ENCODE assay signal across 9 mouse cellular contexts in the genomic region with DNA sequence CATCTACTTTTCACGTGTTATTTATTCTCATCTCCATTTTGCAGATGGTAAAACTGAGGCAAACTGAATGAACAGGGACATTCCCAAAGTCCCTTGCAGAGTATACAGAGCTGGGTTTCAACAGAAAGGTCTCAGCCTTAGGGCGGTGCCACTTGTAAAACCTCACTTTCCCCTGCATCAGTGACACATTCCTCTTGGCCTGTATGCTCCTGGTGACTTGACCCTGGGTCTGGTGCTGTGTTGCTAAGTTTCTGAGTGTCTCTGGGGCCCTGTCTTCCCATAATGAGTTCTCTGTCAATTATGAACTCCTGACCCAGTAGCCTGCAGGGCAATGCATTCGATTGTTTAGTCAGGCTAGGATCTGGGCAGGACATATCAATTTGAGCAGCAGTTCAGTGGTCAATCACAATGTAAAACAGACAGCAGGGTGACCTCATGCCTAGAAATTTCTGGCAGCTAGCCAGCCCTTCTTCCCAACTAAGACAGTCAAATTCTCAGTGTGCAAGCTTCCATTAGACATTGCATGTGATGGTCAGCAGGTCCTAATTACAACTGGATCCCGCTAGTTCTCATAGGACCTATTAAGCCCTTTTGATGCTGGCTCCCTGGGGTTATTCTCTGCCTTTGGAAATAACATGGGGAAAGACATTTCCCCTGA.
DNase-seq lines count a peak whose midpoint lies in the region; ATAC-seq lines count a peak whose summit lies in the region.
"Had no signal": no experiment of that assay in that cellular context is flagged by ENCODE, and none has a peak within 500 bp of the region (broad histone marks: within the 10 kb centered on the region; RNA-seq: fewer than 3 reads in every experiment).

No protein-coding gene starts in this region.

- no peaks in the 10 kb centered on the region for H3K4me1 ChIP-seq in embryonic facial prominence, embryonic 11.5 days (ENCODE audit: control insufficient read depth, insufficient read depth, low read length)
- peaks cover 16% of the 10 kb centered on the region for H3K4me1 ChIP-seq in kidney, embryonic 16.5 days (ENCODE audit: insufficient read depth, low read length)

- WGBS in embryonic facial prominence, embryonic 11.5 days, result 35% methylated on average over 4 of the region's 4 CpGs
- 64% methylated on average over 4 of the region's 4 CpGs for WGBS in kidney, embryonic 16.5 days

- no peak overlapping the region for H3K9ac ChIP-seq in embryonic facial prominence, embryonic 11.5 days (replicated peaks; ENCODE audit: low read length)
- no peak overlapping the region for H3K9ac ChIP-seq in kidney, embryonic 16.5 days (replicated peaks; ENCODE audit: low read length)
- H3K9ac ChIP-seq: liver, embryonic 15.5 days had no signal

- peak; percentile 38 to 49 for DNase-seq in kidney, postnatal 4 days
- no peak for DNase-seq in kidney, adult 8-10 months
- DNase-seq in adrenal gland, postnatal 14 days, result peak; percentile 32
- DNase-seq in embryonic facial prominence, embryonic 11.5 days (ENCODE audit: low spot score), result peak; percentile 53
- peak; percentile 80 for DNase-seq in mesoderm, embryonic 11.5 days (ENCODE audit: low read depth, low spot score)
- DNase-seq in right cerebral cortex, postnatal 4 days, result no peak
- DNase-seq in left cerebral cortex, adult 8-10 months (ENCODE audit: low spot score in 2 of 2), result no peak

- peak; percentile 82 for ATAC-seq in embryonic facial prominence, embryonic 11.5 days (replicated peaks; ENCODE audit: insufficient number of reproducible peaks, low FRiP score, low TSS enrichment, low read depth)
- ATAC-seq in kidney, embryonic 16.5 days (ENCODE audit: low FRiP score, low TSS enrichment), result no peak

- no peaks in the 10 kb centered on the region for H3K27me3 ChIP-seq in embryonic facial prominence, embryonic 11.5 days (ENCODE audit: control insufficient read depth, insufficient read depth, low read length)
- no peaks in the 10 kb centered on the region for H3K27me3 ChIP-seq in kidney, embryonic 16.5 days (ENCODE audit: insufficient read depth, low read length)
- H3K27me3 ChIP-seq: liver, embryonic 15.5 days had no signal

- no peak overlapping the region for H3K4me2 ChIP-seq in embryonic facial prominence, embryonic 11.5 days (ENCODE audit: low read depth, low read length)
- no peak overlapping the region for H3K4me2 ChIP-seq in kidney, embryonic 16.5 days (replicated peaks; ENCODE audit: low read depth, low read length)
- H3K4me2 ChIP-seq: liver, embryonic 15.5 days had no signal

- H3K36me3 ChIP-seq in embryonic facial prominence, embryonic 11.5 days (replicated peaks; ENCODE audit: control insufficient read depth, insufficient read depth, low read depth, low read length), result no peaks in the 10 kb centered on the region
- no peaks in the 10 kb centered on the region for H3K36me3 ChIP-seq in kidney, embryonic 16.5 days (ENCODE audit: insufficient read depth, low read length)
- H3K36me3 ChIP-seq: liver, embryonic 15.5 days had no signal

- H3K27ac ChIP-seq in embryonic facial prominence, embryonic 11.5 days (replicated peaks; ENCODE audit: low read depth, low read length), result no peak overlapping the region
- no peak overlapping the region for H3K27ac ChIP-seq in kidney, embryonic 16.5 days (ENCODE audit: low read length)
- H3K27ac ChIP-seq: liver, embryonic 15.5 days had no signal

- no peak overlapping the region for H3K4me3 ChIP-seq in embryonic facial prominence, embryonic 11.5 days (ENCODE audit: low read depth, low read length)
- H3K4me3 ChIP-seq in kidney, embryonic 16.5 days (ENCODE audit: low read length), result no peak overlapping the region
- H3K4me3 ChIP-seq: liver, embryonic 15.5 days had no signal

- no peaks in the 10 kb centered on the region for H3K9me3 ChIP-seq in embryonic facial prominence, embryonic 11.5 days (replicated peaks; ENCODE audit: control insufficient read depth, low read length)
- H3K9me3 ChIP-seq in kidney, embryonic 16.5 days (ENCODE audit: low read length), result no peaks in the 10 kb centered on the region
- H3K9me3 ChIP-seq: liver, embryonic 15.5 days had no signal

Comparison
In these comparisons a context has a peak if more than half of its experiments do, and no peak if none do; other contexts are left out.
1. DNase-seq: peak in kidney, postnatal 4 days (2 of 2), adrenal gland, postnatal 14 days (single experiment), embryonic facial prominence, embryonic 11.5 days (single experiment) and mesoderm, embryonic 11.5 days (single experiment); none in kidney, adult 8-10 months (0 of 2), right cerebral cortex, postnatal 4 days (single experiment) and left cerebral cortex, adult 8-10 months (0 of 2).